Mouse (Mus musculus): ENCODE measurements around the gene Ubap2l. TPM values are rescaled to one million over a fixed set of nuclear protein-coding genes. Genes with fewer than 3 reads are reported as not detected.

Gene Ubap2l
- polyA plus RNA-seq, 1 experiment from 2014 or later, result 201 TPM

DNA sequence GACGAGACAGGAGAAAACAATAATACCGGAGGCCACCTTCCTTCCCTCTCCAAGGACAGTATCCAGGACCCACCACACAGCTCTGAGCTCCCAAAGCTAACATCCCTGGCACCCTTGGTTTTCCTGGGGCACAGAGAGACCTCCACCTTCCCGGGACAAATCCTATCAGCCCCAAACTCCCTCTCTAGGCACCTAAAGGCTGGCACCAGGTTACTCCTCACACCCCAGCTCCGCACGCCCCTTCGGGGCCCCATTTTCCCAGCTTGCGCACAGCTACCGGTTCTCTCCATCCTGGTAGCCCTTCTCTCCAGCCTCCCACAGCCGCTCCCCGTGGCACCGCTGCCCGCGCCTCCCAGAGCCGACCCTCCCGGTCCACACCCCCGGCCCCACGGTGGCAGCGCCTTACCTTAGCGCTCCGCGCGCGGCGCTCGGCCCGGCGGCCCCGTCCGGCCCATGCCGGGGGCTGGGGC lies 89.6 kb downstream of the Ubap2l start:
- under 1% methylated on average over 30 of the region's 30 CpGs for WGBS
- Histone ChIP-seq H3K4me2 (replicated peaks) (peak overlapping the region; percentile 97), H3K4me3 (peak overlapping the region; percentile 84), H3K36me3 (peaks cover 15% of the 10 kb centered on the region), H3K9ac (peak overlapping the region; percentile 96), H3K27me3 (no peaks in the 10 kb centered on the region), H3K4me1 (peaks cover 49% of the 10 kb centered on the region), H3K27ac (peak overlapping the region; percentile 92), H3K9me3 (replicated peaks) (no peaks in the 10 kb centered on the region)
- peak; percentile 35 for ATAC-seq (ENCODE audit: low FRiP score)

DNA sequence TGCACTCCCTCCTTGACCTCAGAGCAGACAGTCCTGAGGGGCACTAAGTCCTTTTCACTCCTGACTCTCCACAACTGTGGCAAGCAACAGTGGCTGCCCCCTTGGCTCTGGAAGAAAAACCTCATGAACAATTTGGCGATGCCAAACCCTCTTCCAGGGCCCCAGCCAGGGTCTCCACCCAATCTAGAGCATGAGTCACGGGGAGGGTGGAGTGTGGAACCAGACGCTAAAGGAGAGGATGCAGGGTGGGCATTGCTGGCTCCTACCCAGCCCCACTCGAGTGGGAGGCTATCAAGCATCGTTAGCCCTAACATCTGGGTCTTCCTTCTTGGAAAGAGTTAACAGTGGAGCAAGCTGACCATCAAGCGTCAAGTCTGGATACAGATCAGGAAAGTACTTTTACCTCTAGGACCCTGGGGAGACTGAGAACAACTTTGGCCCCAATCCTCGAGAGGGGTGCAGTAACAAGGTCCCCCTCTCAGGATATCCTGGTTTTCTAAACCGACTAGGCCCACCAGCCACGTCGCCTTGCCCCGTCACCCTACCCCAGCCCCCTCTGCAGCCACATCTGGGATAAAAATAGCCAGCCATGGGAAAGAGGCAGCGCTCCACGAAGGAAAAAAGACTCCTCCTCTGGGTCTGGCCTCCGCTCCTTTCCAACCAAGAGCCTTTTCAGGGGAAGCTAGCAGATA lies 90.2 kb downstream of the Ubap2l start:
- no peaks in the 10 kb centered on the region for H3K27me3 ChIP-seq
- peak overlapping the region; percentile 92 for H3K27ac ChIP-seq
- peaks cover 21% of the 10 kb centered on the region for H3K36me3 ChIP-seq
- peak overlapping the region; percentile 96 for H3K9ac ChIP-seq
- WGBS, result 11% methylated on average over 14 of the region's 14 CpGs
- peak overlapping the region; percentile 97 for H3K4me2 ChIP-seq (replicated peaks)
- no peaks in the 10 kb centered on the region for H3K9me3 ChIP-seq (replicated peaks)
- H3K4me3 ChIP-seq, result peak overlapping the region; percentile 84
- no peak for ATAC-seq (ENCODE audit: low FRiP score)
- peaks cover 49% of the 10 kb centered on the region for H3K4me1 ChIP-seq

DNA sequence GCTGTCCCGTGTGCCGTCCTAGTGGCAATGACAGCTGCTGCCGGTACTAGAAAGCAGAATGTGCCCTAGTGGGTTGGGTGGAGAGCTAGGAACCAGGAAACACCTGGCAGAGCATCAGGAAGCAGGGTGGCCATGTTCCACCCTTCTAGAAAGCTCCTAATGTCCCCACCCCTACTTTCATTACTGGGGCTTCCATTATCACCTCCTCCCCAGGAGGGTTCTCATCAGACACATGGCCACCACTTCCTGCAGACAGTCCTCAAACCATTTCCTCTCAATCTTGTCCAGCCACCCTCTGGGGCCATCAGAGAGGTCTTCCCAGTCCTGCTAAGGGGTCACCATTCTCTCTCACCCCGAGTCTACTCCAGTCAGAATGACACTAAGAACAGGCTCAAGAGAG lies 91.0 kb downstream of the Ubap2l start:
- no peak overlapping the region for H3K27ac ChIP-seq
- no peaks in the 10 kb centered on the region for H3K9me3 ChIP-seq (replicated peaks)
- no peaks in the 10 kb centered on the region for H3K27me3 ChIP-seq
- WGBS, result 60% methylated on average over 4 of the region's 4 CpGs
- ATAC-seq (ENCODE audit: low FRiP score), result no peak
- H3K4me1 ChIP-seq, result peaks cover 49% of the 10 kb centered on the region
- H3K36me3 ChIP-seq, result peaks cover 28% of the 10 kb centered on the region
- peak overlapping the region; percentile 96 for H3K9ac ChIP-seq
- H3K4me2 ChIP-seq (replicated peaks), result peak overlapping the region; percentile 97
- H3K4me3 ChIP-seq, result peak overlapping the region; percentile 84

DNA sequence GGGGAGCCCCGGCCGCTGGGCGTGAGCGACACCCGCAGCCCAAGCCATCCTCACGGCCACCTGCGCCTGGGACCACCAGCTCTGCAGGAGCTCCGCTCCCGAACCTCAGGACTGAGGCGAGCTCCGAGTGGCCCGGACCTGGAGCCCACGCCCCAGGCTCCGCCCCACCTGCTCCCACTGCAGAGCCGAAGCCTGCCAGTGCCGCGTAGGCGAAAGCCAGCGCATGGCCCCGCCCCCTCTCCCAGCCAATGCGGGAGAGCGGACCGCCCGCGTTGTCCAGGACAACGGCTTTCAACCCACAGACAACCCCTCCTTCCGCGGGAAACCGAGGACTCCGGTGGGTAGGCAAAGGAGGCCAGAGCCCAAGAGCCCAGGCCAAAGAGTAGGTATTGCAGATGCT lies 92.0 kb downstream of the Ubap2l start:
- Histone ChIP-seq H3K4me1 (peaks cover 49% of the 10 kb centered on the region), H3K36me3 (peaks cover 38% of the 10 kb centered on the region), H3K9ac (peak overlapping the region; percentile 96), H3K4me2 (replicated peaks) (peak overlapping the region; percentile 97), H3K4me3 (peak overlapping the region; percentile 84), H3K27me3 (no peaks in the 10 kb centered on the region), H3K9me3 (replicated peaks) (no peaks in the 10 kb centered on the region), H3K27ac (peak overlapping the region; percentile 49)
- 0% methylated on average over 30 of the region's 30 CpGs for WGBS
- peak; percentile 88 for ATAC-seq (ENCODE audit: low FRiP score)

DNA sequence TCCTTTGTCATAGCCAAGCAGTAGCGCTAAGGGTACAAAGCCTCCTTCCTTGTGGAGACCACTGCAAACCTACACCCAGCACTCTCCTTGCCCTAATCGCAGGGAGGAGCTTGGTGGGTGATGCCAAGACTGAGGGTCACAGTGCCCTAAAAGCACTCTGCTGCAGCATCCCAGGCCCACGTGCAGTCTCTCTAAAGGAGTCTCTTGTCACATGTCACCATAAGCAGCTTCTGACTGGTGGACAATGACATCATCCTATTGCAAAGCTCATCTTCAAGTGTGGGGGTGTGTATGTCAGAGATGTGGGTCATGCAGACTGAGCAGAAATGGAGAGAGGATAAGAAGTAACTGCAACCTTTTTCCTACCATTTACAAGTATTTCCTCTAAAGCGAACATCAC lies 93.0 kb downstream of the Ubap2l start:
- Histone ChIP-seq H3K27me3 (no peaks in the 10 kb centered on the region), H3K4me3 (0 out of 2 replicates have a peak overlapping the region, but pooled peaks have one; percentile 84), H3K9ac (0 out of 2 replicates have a peak overlapping the region, but pooled peaks have one; percentile 28), H3K4me2 (replicated peaks) (peak overlapping the region; percentile 97), H3K9me3 (replicated peaks) (no peaks in the 10 kb centered on the region), H3K4me1 (peaks cover 40% of the 10 kb centered on the region), H3K27ac (no peak overlapping the region), H3K36me3 (peaks cover 48% of the 10 kb centered on the region)
- WGBS, result 76% methylated on average over 4 of the region's 4 CpGs
- no peak for ATAC-seq (ENCODE audit: low FRiP score)

DNA sequence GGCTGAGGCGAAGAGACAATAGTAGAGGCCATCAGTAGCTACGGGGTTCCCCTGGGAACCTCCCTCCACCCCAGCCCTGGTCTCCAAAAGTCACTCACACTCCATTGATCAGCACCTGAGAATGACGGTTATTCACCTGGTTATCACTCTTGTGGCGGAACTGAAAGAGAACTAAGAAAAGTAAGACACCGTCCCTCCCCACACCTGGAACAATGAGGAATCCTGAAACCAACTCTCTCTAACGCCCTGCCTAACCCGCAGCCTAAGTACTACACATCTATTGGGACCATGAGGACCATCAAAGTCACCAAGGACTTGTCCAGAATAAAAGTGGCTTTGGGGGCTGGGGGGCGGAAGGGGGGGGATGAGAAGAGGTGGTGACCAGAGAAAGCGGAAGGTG lies 94.5 kb downstream of the Ubap2l start:
- no peak overlapping the region for H3K4me2 ChIP-seq (replicated peaks)
- no peak for ATAC-seq (ENCODE audit: low FRiP score)
- 93% methylated on average over 9 of the region's 9 CpGs for WGBS
- no peaks in the 10 kb centered on the region for H3K9me3 ChIP-seq (replicated peaks)
- H3K4me3 ChIP-seq, result no peak overlapping the region
- H3K9ac ChIP-seq, result no peak overlapping the region
- no peaks in the 10 kb centered on the region for H3K27me3 ChIP-seq
- peaks cover 61% of the 10 kb centered on the region for H3K36me3 ChIP-seq
- peaks cover 40% of the 10 kb centered on the region for H3K4me1 ChIP-seq
- H3K27ac ChIP-seq, result no peak overlapping the region

DNA sequence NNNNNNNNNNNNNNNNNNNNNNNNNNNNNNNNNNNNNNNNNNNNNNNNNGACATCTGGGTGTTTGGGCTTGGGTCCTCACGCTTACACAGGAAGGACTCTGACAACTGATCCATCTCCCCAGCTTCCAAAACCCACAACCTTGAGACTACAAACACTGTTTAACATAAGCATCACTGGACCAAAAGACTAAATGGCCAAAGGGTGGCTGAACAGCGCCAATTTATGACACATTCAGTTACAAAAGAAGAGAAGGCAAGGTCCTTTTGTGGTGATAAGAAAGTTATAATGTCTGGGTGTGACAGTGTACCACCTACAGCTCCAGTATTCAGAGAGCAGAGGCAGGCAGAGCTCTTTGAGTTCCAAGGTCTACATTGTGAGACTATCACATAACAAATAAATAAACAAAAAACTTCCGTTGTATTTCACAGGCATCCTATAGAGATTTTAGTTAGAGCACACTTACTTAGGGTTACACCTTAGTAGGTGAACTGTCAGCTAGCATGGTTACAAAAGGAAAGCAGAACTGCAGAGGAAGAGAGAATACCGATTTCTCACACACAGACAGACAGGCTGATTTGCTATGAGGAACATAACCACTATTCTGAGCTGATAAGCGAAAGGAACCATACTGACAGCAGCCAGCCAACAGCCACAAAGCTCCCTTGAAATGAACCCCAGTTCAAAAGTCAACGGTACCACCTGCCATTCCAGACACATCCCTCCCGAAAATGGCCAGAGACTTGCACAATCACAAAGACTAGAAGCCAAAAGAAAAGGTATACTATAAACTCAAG lies 96.1 kb downstream of the Ubap2l start:
- H3K9me3 ChIP-seq (replicated peaks), result no peaks in the 10 kb centered on the region
- WGBS, result 95% methylated on average over 7 of the region's 7 CpGs
- H3K36me3 ChIP-seq, result peaks cover 76% of the 10 kb centered on the region
- H3K4me3 ChIP-seq, result no peak overlapping the region
- H3K27me3 ChIP-seq, result no peaks in the 10 kb centered on the region
- no peak overlapping the region for H3K9ac ChIP-seq
- H3K4me2 ChIP-seq (replicated peaks), result no peak overlapping the region
- H3K4me1 ChIP-seq, result peaks cover 30% of the 10 kb centered on the region
- no peak overlapping the region for H3K27ac ChIP-seq
- ATAC-seq (ENCODE audit: low FRiP score), result no peak

DNA sequence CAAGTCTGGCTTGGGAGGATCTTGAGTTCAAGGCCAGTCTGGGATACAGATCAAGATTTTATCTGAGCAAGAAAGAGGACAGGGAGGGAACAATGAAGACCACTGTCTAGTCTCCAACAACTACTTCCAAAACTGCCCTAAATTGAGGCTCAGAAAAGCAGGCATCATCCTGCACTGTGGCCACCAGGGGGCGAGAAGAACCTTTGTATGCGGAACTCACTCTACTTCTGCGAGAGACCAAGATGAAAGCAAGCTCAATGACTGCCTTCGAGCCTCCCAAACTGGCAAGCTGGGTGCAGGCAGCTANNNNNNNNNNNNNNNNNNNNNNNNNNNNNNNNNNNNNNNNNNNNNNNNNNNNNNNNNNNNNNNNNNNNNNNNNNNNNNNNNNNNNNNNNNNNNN lies 99.0 kb downstream of the Ubap2l start:
- Histone ChIP-seq H3K27me3 (no peaks in the 10 kb centered on the region), H3K36me3 (peaks cover 97% of the 10 kb centered on the region), H3K4me1 (0 out of 2 replicates have a peak, but pooled peaks cover under 1% of the 10 kb centered on the region), H3K9me3 (replicated peaks) (no peaks in the 10 kb centered on the region), H3K27ac (no peak overlapping the region), H3K4me2 (replicated peaks) (no peak overlapping the region), H3K4me3 (no peak overlapping the region), H3K9ac (no peak overlapping the region)
- ATAC-seq (ENCODE audit: low FRiP score), result no peak
- WGBS, result 14% methylated on average over 4 of the region's 4 CpGs

MicroRNAs encoded within 50 kb of the gene (microRNA counts, 519-probe panel; counts per million panel counts)
- microRNA mmu-miR-190b, result 470 counts per million, percentile 58 among the panel's probes with 10 or more counts

Small RNA genes within 50 kb of the gene (microRNA-seq; reads per million reads assigned to microRNA genes)
- 17.4 reads per million, percentile 27 among the genes with 10 or more reads in this experiment for gene Mir190b
- gene Mir7669, result 1.1 reads per million

Other genes starting within 250 kb of the Ubap2l start
- gene She, start 221.3 kb downstream of the Ubap2l start, polyA plus RNA-seq (2016; fragmentation: Nextera tagmentation; extraction: Ambion mirVana), result 3.4 and 4.4 TPM in 2 replicates
- 0.66 and 1.2 TPM in 2 replicates for gene Il6ra, start 139.4 kb downstream of the Ubap2l start, polyA plus RNA-seq (2016; fragmentation: Nextera tagmentation; extraction: Ambion mirVana)
- gene Atp8b2, start 89.1 kb downstream of the Ubap2l start, polyA plus RNA-seq (2016; fragmentation: Nextera tagmentation; extraction: Ambion mirVana), result 20.3 and 22.8 TPM in 2 replicates
- gene Hax1, start 53.8 kb downstream of the Ubap2l start, polyA plus RNA-seq (2016; fragmentation: Nextera tagmentation; extraction: Ambion mirVana), result 137 and 141 TPM in 2 replicates
- 187 and 198 TPM in 2 replicates for gene 4933434E20Rik, start 992 bp downstream of the Ubap2l start, polyA plus RNA-seq (2016; fragmentation: Nextera tagmentation; extraction: Ambion mirVana)
- 510 and 525 TPM in 2 replicates for gene Tpm3, start 20.0 kb upstream of the Ubap2l start, polyA plus RNA-seq (2016; fragmentation: Nextera tagmentation; extraction: Ambion mirVana)
- 0.51 and 0.75 TPM in 2 replicates for gene Nup210l, start 51.5 kb upstream of the Ubap2l start, polyA plus RNA-seq (2016; fragmentation: Nextera tagmentation; extraction: Ambion mirVana)
- 728 and 1,010 TPM in 2 replicates for gene Rps27, start 161.0 kb upstream of the Ubap2l start, polyA plus RNA-seq (2016; fragmentation: Nextera tagmentation; extraction: Ambion mirVana)
- gene Rab13, start 161.1 kb upstream of the Ubap2l start, polyA plus RNA-seq (2016; fragmentation: Nextera tagmentation; extraction: Ambion mirVana), result 26.9 and 27.4 TPM in 2 replicates
- 81.7 and 94.8 TPM in 2 replicates for gene Jtb, start 179.0 kb upstream of the Ubap2l start, polyA plus RNA-seq (2016; fragmentation: Nextera tagmentation; extraction: Ambion mirVana)
- 4.8 and 5.3 TPM in 2 replicates for gene Creb3l4, start 190.9 kb upstream of the Ubap2l start, polyA plus RNA-seq (2016; fragmentation: Nextera tagmentation; extraction: Ambion mirVana)
- 46.8 and 46.9 TPM in 2 replicates for gene Slc39a1, start 195.5 kb upstream of the Ubap2l start, polyA plus RNA-seq (2016; fragmentation: Nextera tagmentation; extraction: Ambion mirVana)
- gene Crtc2, start 201.5 kb upstream of the Ubap2l start, polyA plus RNA-seq (2016; fragmentation: Nextera tagmentation; extraction: Ambion mirVana), result 20.5 and 25.8 TPM in 2 replicates
- 6.2 and 6.7 TPM in 2 replicates for gene Dennd4b, start 212.6 kb upstream of the Ubap2l start, polyA plus RNA-seq (2016; fragmentation: Nextera tagmentation; extraction: Ambion mirVana)
- 14.2 and 17.1 TPM in 2 replicates for gene Gatad2b, start 240.6 kb upstream of the Ubap2l start, polyA plus RNA-seq (2016; fragmentation: Nextera tagmentation; extraction: Ambion mirVana)

Measured in hindbrain, embryonic 12.5 days (tissue).